Mouse (Mus musculus): ENCODE results near the gene Rapgef4. TPM values are rescaled to one million over a fixed set of nuclear protein-coding genes. Genes with fewer than 3 reads are reported as not detected.
A peak's percentile ranks its signal among the peaks of the same experiment; 100 is the strongest.

Rapgef4 gene
- total RNA-seq, 2 experiments from 2014 or later: 166 to 168 TPM

DNA sequence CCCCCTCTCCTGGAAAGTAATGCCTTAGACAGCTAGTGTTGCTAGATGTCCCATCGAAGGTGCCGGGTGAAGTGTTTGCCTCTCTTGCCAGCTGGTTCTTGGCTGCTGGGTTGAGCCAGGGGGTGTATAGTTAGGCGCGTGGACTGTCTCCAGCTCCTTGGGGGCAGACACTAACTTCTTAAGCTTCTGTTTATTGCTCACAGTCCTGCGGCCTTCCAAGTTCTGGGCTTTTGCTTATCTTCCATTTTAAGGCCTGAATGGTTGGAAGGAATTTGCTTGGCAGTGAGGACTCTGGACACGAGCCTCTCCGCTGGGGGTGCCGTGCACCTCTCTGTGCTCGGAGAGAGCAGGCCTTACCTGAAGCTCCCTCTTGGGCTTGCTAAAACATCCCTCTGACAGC is 249.5 kb downstream of the Rapgef4 start:
- intact Hi-C loops (cut with DNase I): loop anchor here (10.0 kb wide), 1 partner anchor 284 kb away; no protein-coding TSS in a partner anchor
- no peak for DNase-seq (ENCODE audit: extremely low spot score in 1 of 2, low spot score in 2 of 2)

GRCm38 (mm10) chr2:72234085-72234484 is 253.0 kb downstream of the Rapgef4 start:
- intact Hi-C loops (cut with DNase I): loop anchor here (2.0 to 10.0 kb wide), 2 partner anchors 153 to 281 kb away; no protein-coding TSS in a partner anchor
- DNase-seq (ENCODE audit: extremely low spot score in 1 of 2, low spot score in 2 of 2): no peak

DNA sequence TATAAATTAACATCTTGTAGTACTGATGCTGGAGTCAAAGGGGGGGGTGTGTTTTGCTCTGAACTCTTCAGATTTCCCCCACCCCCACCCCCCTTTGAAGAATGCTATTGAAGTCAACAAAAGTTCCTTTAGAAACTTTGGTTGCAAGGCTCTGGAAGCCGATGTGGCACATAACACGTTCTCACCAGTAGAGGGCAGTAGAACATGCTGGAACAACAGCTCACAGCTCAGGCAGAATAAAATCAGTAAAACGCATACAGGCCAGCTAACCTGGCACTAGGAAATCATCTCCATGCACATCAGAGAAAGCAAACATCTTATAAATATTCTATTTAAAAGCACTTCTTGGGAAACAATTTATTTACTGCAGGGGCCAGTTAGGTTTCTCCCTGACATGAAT is 253.9 kb downstream of the Rapgef4 start:
- DNase-seq (ENCODE audit: extremely low spot score in 1 of 2, low spot score in 2 of 2): peak; percentile 72 to 79
- intact Hi-C loops (cut with DNase I): loop anchor here (2.0 to 10.0 kb wide), 3 partner anchors 152 to 1042 kb away; no protein-coding TSS in a partner anchor

- DNase-seq (ENCODE audit: extremely low spot score in 1 of 2, low spot score in 2 of 2): no peak
- intact Hi-C loops (cut with DNase I): loop anchor here (2.0 to 10.0 kb wide), 3 partner anchors 151 to 1042 kb away; no protein-coding TSS in a partner anchor
These were observed 254.4 kb downstream of the Rapgef4 start for GRCm38 (mm10) chr2:72235361-72235901.

GRCm38 (mm10) chr2:72238421-72238820 is 257.4 kb downstream of the Rapgef4 start:
- no peak for DNase-seq (ENCODE audit: extremely low spot score in 1 of 2, low spot score in 2 of 2)
- intact Hi-C loops (cut with DNase I): loop anchor here (5.0 to 10.0 kb wide), 2 partner anchors 276 to 1039 kb away; no protein-coding TSS in a partner anchor

GRCm38 (mm10) chr2:72238925-72239324 is 257.9 kb downstream of the Rapgef4 start:
- no peak for DNase-seq (ENCODE audit: extremely low spot score in 1 of 2, low spot score in 2 of 2)
- intact Hi-C loops (cut with DNase I): loop anchor here (5.0 to 10.0 kb wide), 2 partner anchors 276 to 1038 kb away; no protein-coding TSS in a partner anchor

DNA sequence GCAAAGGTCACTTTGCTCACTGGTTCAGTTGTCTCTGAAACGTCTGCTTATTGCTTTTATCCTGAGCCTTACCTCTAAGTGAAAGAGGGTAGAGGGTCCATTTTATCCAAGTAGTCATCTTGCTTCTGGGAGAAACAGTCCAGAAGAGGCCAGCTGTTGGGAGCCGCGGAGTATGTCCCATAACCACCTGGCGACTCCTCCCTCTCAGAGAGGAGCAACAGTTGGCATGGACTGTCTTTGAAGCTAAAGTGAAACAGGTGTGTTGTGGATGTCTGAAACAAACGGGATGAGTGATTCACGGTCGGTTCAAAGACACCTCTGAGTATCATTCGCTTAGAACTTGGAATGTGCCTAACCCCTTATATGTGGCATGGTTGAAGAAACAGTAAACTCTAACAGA is 258.4 kb downstream of the Rapgef4 start:
- DNase-seq (ENCODE audit: extremely low spot score in 1 of 2, low spot score in 2 of 2): no peak
- intact Hi-C loops (cut with DNase I): loop anchor here (5.0 to 10.0 kb wide), 2 partner anchors 275 to 1038 kb away; no protein-coding TSS in a partner anchor

DNA sequence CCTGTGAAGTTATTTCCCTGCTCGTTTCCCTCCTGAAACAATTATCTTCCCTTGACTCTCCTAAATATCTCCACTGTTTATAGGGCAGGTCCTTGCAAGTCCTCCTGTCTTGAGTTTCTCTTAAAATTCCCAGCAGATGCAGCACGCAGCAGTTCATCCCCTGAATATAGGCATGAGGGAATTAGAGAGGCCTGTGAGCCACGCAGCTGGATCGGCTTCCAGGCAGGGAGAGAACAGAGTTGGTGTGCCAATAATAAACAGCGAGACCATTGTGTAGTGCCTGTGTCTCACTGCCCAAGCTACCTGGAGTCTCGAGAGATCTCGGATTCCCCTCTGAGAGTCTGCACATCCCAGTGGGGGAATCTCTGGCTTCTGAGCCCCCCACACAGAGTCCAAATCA is 259.0 kb downstream of the Rapgef4 start:
- no peak for DNase-seq (ENCODE audit: extremely low spot score in 1 of 2, low spot score in 2 of 2)
- intact Hi-C loops (cut with DNase I): loop anchor here (5.0 to 10.0 kb wide), 2 partner anchors 275 to 1037 kb away; no protein-coding TSS in a partner anchor

- intact Hi-C loops (cut with DNase I): no loop called here
- DNase-seq (ENCODE audit: extremely low spot score in 1 of 2, low spot score in 2 of 2): no peak
These were observed 259.7 kb downstream of the Rapgef4 start for GRCm38 (mm10) chr2:72240691-72241090.

DNA sequence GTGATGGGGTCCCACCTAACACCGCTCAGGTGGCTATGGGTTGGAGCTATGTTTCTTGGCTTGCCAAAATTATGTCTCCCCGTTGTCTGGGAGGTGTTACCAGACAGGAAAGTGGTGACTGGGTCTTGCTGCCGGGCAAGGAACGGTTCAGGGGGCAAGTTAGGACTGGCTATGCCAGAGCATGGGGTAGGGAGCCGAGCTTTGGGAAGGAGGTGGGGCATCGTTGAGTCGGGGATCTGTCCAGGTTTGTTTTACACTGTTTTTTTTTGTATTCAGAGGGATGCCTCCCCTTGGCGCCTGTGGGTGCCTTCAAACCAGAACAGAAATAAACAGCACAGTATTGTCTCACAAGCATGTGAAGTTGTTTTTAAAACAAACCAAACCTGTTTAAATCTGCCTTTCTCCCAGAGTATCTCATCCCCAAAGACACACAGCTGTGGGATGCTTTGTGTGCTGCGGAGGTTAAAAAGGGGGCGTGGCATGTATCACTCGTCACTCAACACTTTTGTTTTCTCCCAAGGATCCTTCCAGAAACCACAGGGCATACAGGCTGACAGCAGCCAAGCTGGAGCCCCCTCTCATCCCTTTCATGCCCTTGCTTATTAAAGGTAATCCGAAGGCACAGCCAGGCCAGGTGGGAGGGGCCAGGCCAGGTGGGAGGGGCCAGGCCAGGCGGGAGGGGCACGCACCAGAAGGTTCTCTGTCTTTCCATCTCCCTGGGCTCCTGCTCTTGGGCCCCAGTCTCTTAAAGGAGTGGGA is 260.9 kb downstream of the Rapgef4 start:
- intact Hi-C loops (cut with DNase I): no loop called here

GRCm38 (mm10) chr2:72242910-72243675 is 262.1 kb downstream of the Rapgef4 start:
- intact Hi-C loops (cut with DNase I): no loop called here
- no peak for DNase-seq (ENCODE audit: extremely low spot score in 1 of 2, low spot score in 2 of 2)

More for the DNA sequence above, 260.9 kb downstream of the Rapgef4 start:
- no peak for DNase-seq (ENCODE audit: extremely low spot score in 1 of 2, low spot score in 2 of 2)

GRCm38 (mm10) chr2:72245631-72246030 is 264.6 kb downstream of the Rapgef4 start:
- intact Hi-C loops (cut with DNase I): no loop called here
- no peak for DNase-seq (ENCODE audit: extremely low spot score in 1 of 2, low spot score in 2 of 2)

DNA sequence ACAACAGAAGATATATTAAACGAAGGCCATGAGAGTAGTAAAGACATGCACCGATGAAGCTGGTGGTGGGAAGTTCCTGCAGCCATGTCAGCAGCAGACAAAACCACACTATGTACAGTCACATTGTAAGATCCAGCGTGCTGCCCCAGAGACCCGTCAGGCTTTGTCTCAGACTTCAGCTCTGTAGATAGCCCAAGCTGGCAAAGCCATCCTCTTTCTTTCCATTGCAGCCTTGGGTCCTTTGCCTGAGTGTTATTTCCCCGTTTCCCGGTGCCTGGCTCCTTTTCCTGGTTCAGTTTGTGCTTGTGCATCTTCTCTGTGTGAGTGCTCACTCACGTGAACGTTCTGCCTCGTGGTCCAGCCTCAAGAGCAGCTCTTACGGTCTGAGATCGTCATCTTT is 265.3 kb downstream of the Rapgef4 start:
- DNase-seq (ENCODE audit: extremely low spot score in 1 of 2, low spot score in 2 of 2): no peak
- intact Hi-C loops (cut with DNase I): no loop called here

DNA sequence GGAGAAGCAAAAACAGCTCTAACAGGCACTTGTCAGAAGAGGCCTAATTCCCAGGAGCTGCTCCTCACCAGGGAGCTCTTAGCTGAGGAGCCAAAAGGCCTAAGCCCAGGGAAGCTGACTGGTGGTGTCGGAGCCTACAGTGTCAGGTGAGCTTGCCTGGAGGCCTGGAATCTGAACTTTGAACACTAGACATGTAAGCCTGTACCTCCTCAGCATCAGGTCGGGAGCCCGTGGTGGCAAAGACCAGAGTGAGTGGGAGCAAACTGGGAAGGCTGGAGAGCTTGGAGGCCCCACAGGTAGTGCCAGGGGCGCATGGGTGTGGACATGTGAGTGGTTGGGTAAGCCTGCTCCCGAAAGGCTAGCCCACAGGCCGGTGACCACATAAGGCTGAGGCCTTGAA is 266.8 kb downstream of the Rapgef4 start:
- intact Hi-C loops (cut with DNase I): no loop called here
- no peak for DNase-seq (ENCODE audit: extremely low spot score in 1 of 2, low spot score in 2 of 2)

- no peak for DNase-seq (ENCODE audit: extremely low spot score in 1 of 2, low spot score in 2 of 2)
- intact Hi-C loops (cut with DNase I): no loop called here
These were observed 271.8 kb downstream of the Rapgef4 start for GRCm38 (mm10) chr2:72252510-72253505.

DNA sequence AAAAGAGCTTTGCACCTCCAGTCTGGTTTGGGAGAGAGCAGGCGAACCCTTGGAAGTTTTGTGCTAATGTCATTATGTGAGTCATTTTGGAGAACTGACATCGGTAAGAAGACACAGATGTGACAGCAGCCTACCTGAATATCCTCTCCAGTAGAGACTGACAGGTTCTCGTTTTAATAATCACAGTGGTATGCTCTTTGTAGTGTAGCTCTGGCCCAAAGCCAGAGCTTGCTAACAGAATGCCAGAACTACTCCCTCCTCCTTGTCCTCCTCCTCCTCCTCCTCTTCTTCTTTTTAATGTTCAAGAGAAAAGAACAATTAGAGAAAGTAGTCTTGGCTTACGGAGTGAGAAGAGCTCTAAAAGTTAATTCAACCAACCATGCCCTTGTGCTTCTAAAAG is 272.8 kb downstream of the Rapgef4 start:
- no peak for DNase-seq (ENCODE audit: extremely low spot score in 1 of 2, low spot score in 2 of 2)
- intact Hi-C loops (cut with DNase I): no loop called here

GRCm38 (mm10) chr2:72254813-72255582 is 274.0 kb downstream of the Rapgef4 start:
- intact Hi-C loops (cut with DNase I): no loop called here
- DNase-seq (ENCODE audit: extremely low spot score in 1 of 2, low spot score in 2 of 2): no peak

Data from left cerebral cortex, postnatal 10 days (tissue).